Mouse (Mus musculus) forelimb bud, embryonic 11.5 days (tissue): Measurements from ENCODE around the gene Comt.

Experiments used
- DNase-seq: peaks from one replicate; pipeline ENCODE4 v3.0.0-alpha.2; 2012; ENCODE audit warnings: low read depth, low spot score

Gene Comt

GRCm38 (mm10) chr16:18360151-18360805 lies 66.4 kb downstream of the Comt start:
- no peak for DNase-seq

- DNase-seq: no peak
Measured at GRCm38 (mm10) chr16:18357977-18358376, 68.7 kb downstream of the Comt start.

GRCm38 (mm10) chr16:18356961-18357360 lies 69.7 kb downstream of the Comt start:
- no peak for DNase-seq
